16 mouse cellular contexts compared by ENCODE assay signal in genomic region chr19:5503687-5504086, GRCm38 (mm10). TPM values are rescaled to one million over a fixed set of nuclear protein-coding genes. Genes with fewer than 3 reads are reported as not detected.
"Had no signal": no experiment of that assay in that cellular context is flagged by ENCODE, and none has a peak within 500 bp of the region (broad histone marks: within the 10 kb centered on the region; RNA-seq: fewer than 3 reads in every experiment).

Gene 1700020D05Rik (minus strand): TSS chr19:5503787.

- H3K27me3 ChIP-seq: limb, embryonic 13.5 days; liver, embryonic 15.5 days; megakaryocyte, embryonic 14.5 days; midbrain, embryonic 15.5 days; neural tube, embryonic 12.5 days; stomach, embryonic 15.5 days had no signal

- H3K27ac ChIP-seq: layer of hippocampus, adult 2 months; limb, embryonic 13.5 days; liver, embryonic 15.5 days; macrophage; midbrain, embryonic 15.5 days; neural tube, embryonic 12.5 days; stomach, embryonic 15.5 days had no signal

- H3K4me3 ChIP-seq: layer of hippocampus, adult 2 months; limb, embryonic 13.5 days; liver, embryonic 15.5 days; megakaryocyte, embryonic 14.5 days; midbrain, embryonic 15.5 days; neural tube, embryonic 12.5 days; stomach, embryonic 15.5 days had no signal

- H3K4me1 ChIP-seq: limb, embryonic 13.5 days; neural tube, embryonic 12.5 days; stomach, embryonic 15.5 days had no signal

- H3K4me2 ChIP-seq: limb, embryonic 13.5 days; liver, embryonic 15.5 days; midbrain, embryonic 11.5 days; midbrain, embryonic 15.5 days; neural tube, embryonic 12.5 days; stomach, embryonic 15.5 days had no signal

- H3K9me3 ChIP-seq: limb, embryonic 13.5 days; liver, embryonic 15.5 days; megakaryocyte, embryonic 14.5 days; midbrain, embryonic 15.5 days; neural tube, embryonic 12.5 days; stomach, embryonic 15.5 days had no signal

- H3K36me3 ChIP-seq: neural tube, embryonic 12.5 days; stomach, embryonic 15.5 days had no signal

- ATAC-seq: inflammation-experienced regulatory T-cells, adult 6 months; midbrain, embryonic 15.5 days had no signal

- H3K9ac ChIP-seq: limb, embryonic 13.5 days; liver, embryonic 15.5 days; midbrain, embryonic 15.5 days; neural tube, embryonic 12.5 days; stomach, embryonic 15.5 days had no signal

- DNase-seq: kidney, adult 2 months; kidney, postnatal 4 days; left cerebral cortex, postnatal 4 days; lung, adult 2 months; lung, postnatal 14 days; thymus, postnatal 4 days had no signal

RNA-seq across cellular contexts. Expression of gene 1700020D05Rik, which starts in this region (rescaled TPM):
- polyA plus RNA-seq: limb, embryonic 13.5 days; midbrain, embryonic 11.5 days; midbrain, embryonic 15.5 days; stomach, embryonic 15.5 days had no signal
